Comparison of ENCODE assay signal across 8 mouse cellular contexts in the genomic region with DNA sequence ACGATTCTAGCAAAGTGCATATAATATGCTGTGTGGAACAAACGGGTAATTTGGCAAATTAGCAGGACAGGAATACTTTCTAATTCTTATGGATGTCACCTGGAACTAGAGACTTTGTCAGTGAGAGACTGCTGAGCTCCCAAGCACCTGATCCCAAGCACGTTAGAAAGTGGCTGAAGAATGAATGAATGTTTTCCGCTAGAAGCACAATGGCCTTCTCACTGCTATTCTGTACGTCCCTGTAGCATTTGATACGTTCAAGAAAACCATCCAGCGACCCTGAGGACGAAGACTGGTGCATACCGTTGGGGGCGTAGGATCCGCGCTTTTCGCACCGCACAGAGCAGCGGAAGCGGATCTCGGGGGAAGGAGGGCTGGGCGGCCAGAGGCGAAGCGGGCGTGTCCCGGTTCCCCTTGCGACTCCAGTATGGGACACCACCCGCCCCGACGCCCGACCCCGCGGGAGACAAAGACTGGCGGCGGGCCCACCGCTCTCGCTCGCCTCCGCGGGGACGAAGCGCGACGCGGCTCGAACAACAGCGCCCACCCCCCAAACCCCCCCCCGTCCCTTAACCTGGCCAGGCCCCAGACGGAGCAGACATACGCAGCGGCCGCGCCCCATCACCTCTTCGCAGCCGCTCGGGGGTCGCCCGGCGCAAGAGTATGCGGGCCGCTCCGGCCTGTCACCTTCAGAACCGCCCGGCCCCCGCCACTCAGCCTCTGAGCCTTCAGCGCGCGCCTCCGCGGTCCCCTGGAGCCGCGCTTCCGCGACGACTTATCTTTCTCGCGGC. TPM values are rescaled to one million over a fixed set of nuclear protein-coding genes. Genes with fewer than 3 reads are reported as not detected.
A peak's percentile ranks its signal among the peaks of the same experiment; 100 is the strongest.
DNase-seq lines count a peak whose midpoint lies in the region; ATAC-seq and TF ChIP-seq lines count a peak whose summit lies in the region.

No protein-coding gene starts in this region.

- H3K27me3 ChIP-seq in CH12.LX (replicated peaks), result no peaks in the 10 kb centered on the region
- no peaks in the 10 kb centered on the region for H3K27me3 ChIP-seq in heart, embryonic 16.5 days (ENCODE audit: control insufficient read depth, insufficient read depth, low read length)

- dilution Hi-C loops in CH12.LX (cut with MboI; ENCODE audit: extremely low pct_ligation_motif_present, extremely low pct_unique_long_range_greater_than_20kb, low sequenced_read_pairs), result no loop called here

- H3K9me3 ChIP-seq in CH12.LX (replicated peaks; ENCODE audit: low read length), result no peaks in the 10 kb centered on the region
- no peaks in the 10 kb centered on the region for H3K9me3 ChIP-seq in heart, embryonic 16.5 days (replicated peaks; ENCODE audit: control insufficient read depth, low read length)

- TF ChIP-seq RAD21 in CH12.LX (IDR thresholded peaks at IDR 0.05; ENCODE audit: low read depth, low read length), result no peak

- H3K4me1 ChIP-seq in CH12.LX (ENCODE audit: control insufficient read depth in 1 of 2, insufficient read depth in 2 of 2), result peaks cover 13 to 50% of the 10 kb centered on the region in 2 experiments
- H3K4me1 ChIP-seq in embryonic fibroblast, embryonic 13.5 days (ENCODE audit: control insufficient read depth, insufficient read depth, low read length), result peaks cover 4% of the 10 kb centered on the region
- peaks cover 49% of the 10 kb centered on the region for H3K4me1 ChIP-seq in heart, embryonic 16.5 days (ENCODE audit: control insufficient read depth, insufficient read depth, low read length)

- TF ChIP-seq CTCF in CH12.LX (conservative IDR thresholded peaks at IDR 0.05 in 1 of 2, IDR thresholded peaks at IDR 0.05 in 1 of 2; ENCODE audit: low read depth in 2 of 2, low read length in 2 of 2), result no peak
- no peak for TF ChIP-seq CTCF in embryonic fibroblast, embryonic 13.5 days (IDR thresholded peaks at IDR 0.05; ENCODE audit: borderline replicate concordance, insufficient read depth, low read length)

- WGBS in heart, embryonic 16.5 days, result 1% methylated on average over 71 of the region's 73 CpGs

- no peak for TF ChIP-seq EP300 in CH12.LX (IDR thresholded peaks at IDR 0.05; ENCODE audit: low read length)

- peaks cover 40% of the 10 kb centered on the region for H3K79me2 ChIP-seq in CH12.LX (replicated peaks; ENCODE audit: control insufficient read depth, extremely low read depth, insufficient read depth, poor library complexity, severe bottlenecking)

- peak overlapping the region; percentile 58 to 84 (median 72) for H3K4me3 ChIP-seq in CH12.LX (replicated peaks in 1 of 3; ENCODE audit: low read depth in 2 of 3, low read length in 2 of 3, poor library complexity in 1 of 3)
- H3K4me3 ChIP-seq in embryonic fibroblast, embryonic 13.5 days (ENCODE audit: insufficient read depth, low read length), result peak overlapping the region; percentile 94
- H3K4me3 ChIP-seq in heart, embryonic 16.5 days (ENCODE audit: low read length), result peak overlapping the region; percentile 92

- peak; percentile 33 for ATAC-seq in heart, embryonic 16.5 days (replicated peaks; ENCODE audit: extremely low read depth, insufficient read depth, low FRiP score)

- in situ Hi-C loops in CH12.LX (cut with MboI; ENCODE audit: low pct_ligation_motif_present, low pct_unique_long_range_greater_than_20kb, low sequenced_read_pairs), result no loop called here

- peak overlapping the region; percentile 61 for H3K4me2 ChIP-seq in CH12.LX (ENCODE audit: insufficient read depth, low read depth, poor library complexity, severe bottlenecking)
- peak overlapping the region; percentile 74 for H3K4me2 ChIP-seq in heart, embryonic 16.5 days (ENCODE audit: low read depth, low read length)

- no peak for TF ChIP-seq POLR2A in CH12.LX (IDR thresholded peaks at IDR 0.05; ENCODE audit: low read depth, low read length)
- TF ChIP-seq POLR2A in embryonic fibroblast, embryonic 13.5 days (IDR thresholded peaks at IDR 0.05; ENCODE audit: low read depth, low read length), result no peak

- H3K36me3 ChIP-seq in CH12.LX (replicated peaks in 1 of 2; ENCODE audit: control insufficient read depth in 1 of 2, insufficient read depth in 1 of 2, low read length in 1 of 2), result peaks cover 0 to 37% of the 10 kb centered on the region in 2 experiments
- no peaks in the 10 kb centered on the region for H3K36me3 ChIP-seq in heart, embryonic 16.5 days (ENCODE audit: control insufficient read depth, insufficient read depth)

- peak overlapping the region; percentile 72 for H3K9ac ChIP-seq in CH12.LX (ENCODE audit: insufficient read depth, low read depth)
- H3K9ac ChIP-seq in heart, embryonic 16.5 days (ENCODE audit: low read length), result peak overlapping the region; percentile 92

- DNase-seq in CH12.LX (ENCODE audit: extremely low read depth), result no peak
- DNase-seq in adrenal gland, postnatal 14 days, result peak; percentile 64
- peak; percentile 54 to 69 for DNase-seq in layer of hippocampus, postnatal 10 days (ENCODE audit: low spot score in 2 of 2)
- peak; percentile 48 for DNase-seq in lung, postnatal 36 days
- peak; percentile 57 to 60 for DNase-seq in right cerebral cortex, postnatal 10 days (ENCODE audit: low spot score in 2 of 2)
- peak; percentile 61 for DNase-seq in yolk sac, embryonic 10.5 days (ENCODE audit: low spot score)

- H3K27ac ChIP-seq in CH12.LX (ENCODE audit: insufficient read depth, low read depth), result no peak overlapping the region
- no peak overlapping the region for H3K27ac ChIP-seq in embryonic fibroblast, embryonic 13.5 days (ENCODE audit: insufficient read depth, low read length)
- H3K27ac ChIP-seq in heart, embryonic 16.5 days (ENCODE audit: low read length), result peak overlapping the region; percentile 91

TF ChIP-seq in CH12.LX, 34 proteins besides CTCF, POLR2A, EP300 and RAD21:
- peak; percentile 2; the same call in 1 of the 2 replicates for TF ChIP-seq SIN3A (IDR thresholded peaks at IDR 0.05; ENCODE audit: low read length)
- no peak for TF ChIP-seq GABPA (IDR thresholded peaks at IDR 0.05; ENCODE audit: insufficient replicate concordance, low read depth, low read length)

RNA-seq across cellular contexts. Expression of a gene that starts 0.5 kb away (rescaled TPM):
- total RNA-seq in CH12.LX (2012; rRNA removed) (25.1 and 25.6 TPM in 2 replicates), CH12.LX (2014; rRNA removed) (21.7 and 22.2 TPM in 2 replicates)
- 48.3 and 49.4 TPM in 2 replicates for polyA plus RNA-seq in CH12.LX (2012; ENCODE audit: insufficient read length, low read depth)
- total RNA-seq in adrenal gland, postnatal 14 days (2021), result 49.9 and 53.9 TPM in 2 replicates
- 58.0 and 65.0 TPM in 2 replicates for polyA plus RNA-seq in embryonic fibroblast, embryonic 13.5 days (2011; ENCODE audit: insufficient read length, low read depth, missing spikeins)
- 38.8 and 40.2 TPM in 2 replicates for polyA plus RNA-seq in heart, embryonic 16.5 days (2015; fragmentation: Nextera tagmentation; extraction: Ambion mirVana)
- total RNA-seq in layer of hippocampus, postnatal 10 days (2021), result 10 to 100 TPM; 73.3 to 73.5 TPM

RNA-seq across cellular contexts. Expression of a gene that starts 22.9 kb away (rescaled TPM):
- total RNA-seq in CH12.LX (2012; rRNA removed) (4.0 and 5.3 TPM in 2 replicates), CH12.LX (2014; rRNA removed) (2.5 and 2.8 TPM in 2 replicates)
- 2.5 and 3.1 TPM in 2 replicates for polyA plus RNA-seq in CH12.LX (2012; ENCODE audit: insufficient read length, low read depth)
- 3.1 and 4.5 TPM in 2 replicates for total RNA-seq in adrenal gland, postnatal 14 days (2021)
- 1.7 and 1.9 TPM in 2 replicates for polyA plus RNA-seq in embryonic fibroblast, embryonic 13.5 days (2011; ENCODE audit: insufficient read length, low read depth, missing spikeins)
- 1.4 and 1.5 TPM in 2 replicates for polyA plus RNA-seq in heart, embryonic 16.5 days (2015; fragmentation: Nextera tagmentation; extraction: Ambion mirVana)
- 1 to 10 TPM in 1 of 2 experiments, under 1 TPM in 1; 0.67 to 1.2 TPM for total RNA-seq in layer of hippocampus, postnatal 10 days (2021)

RNA-seq across cellular contexts. Expression of a gene that starts 22.9 kb away (rescaled TPM):
- total RNA-seq in CH12.LX (2012; rRNA removed) (12.6 TPM in 2 replicates), CH12.LX (2014; rRNA removed) (9.7 and 9.8 TPM in 2 replicates)
- polyA plus RNA-seq in CH12.LX (2012; ENCODE audit: insufficient read length, low read depth), result 11.8 and 13.1 TPM in 2 replicates
- total RNA-seq in adrenal gland, postnatal 14 days (2021), result 8.5 and 9.1 TPM in 2 replicates
- polyA plus RNA-seq in embryonic fibroblast, embryonic 13.5 days (2011; ENCODE audit: insufficient read length, low read depth, missing spikeins), result 5.5 and 6.6 TPM in 2 replicates
- 9.8 and 10.3 TPM in 2 replicates for polyA plus RNA-seq in heart, embryonic 16.5 days (2015; fragmentation: Nextera tagmentation; extraction: Ambion mirVana)
- 10 to 100 TPM; 11.0 to 13.0 TPM for total RNA-seq in layer of hippocampus, postnatal 10 days (2021)

RNA-seq across cellular contexts. Expression of a gene that starts 54.3 kb away (rescaled TPM):
- total RNA-seq in CH12.LX (2012; rRNA removed) (18.1 and 20.2 TPM in 2 replicates), CH12.LX (2014; rRNA removed) (6.1 and 8.9 TPM in 2 replicates)
- 69.5 and 80.4 TPM in 2 replicates for polyA plus RNA-seq in CH12.LX (2012; ENCODE audit: insufficient read length, low read depth)
- 49.6 and 68.5 TPM in 2 replicates for total RNA-seq in adrenal gland, postnatal 14 days (2021)
- 39.9 and 46.2 TPM in 2 replicates for polyA plus RNA-seq in embryonic fibroblast, embryonic 13.5 days (2011; ENCODE audit: insufficient read length, low read depth, missing spikeins)
- polyA plus RNA-seq in heart, embryonic 16.5 days (2015; fragmentation: Nextera tagmentation; extraction: Ambion mirVana), result 36.8 and 45.6 TPM in 2 replicates
- 10 to 100 TPM; 61.5 to 69.8 TPM for total RNA-seq in layer of hippocampus, postnatal 10 days (2021)
